Mouse (Mus musculus): ENCODE data around the gene Gm10058. TPM values are rescaled to one million over a fixed set of nuclear protein-coding genes. Genes with fewer than 3 reads are reported as not detected.

The Gm10058 gene
- not detected in 4 replicates for total RNA-seq (2023; ENCODE audit: inconsistent age)

DNA sequence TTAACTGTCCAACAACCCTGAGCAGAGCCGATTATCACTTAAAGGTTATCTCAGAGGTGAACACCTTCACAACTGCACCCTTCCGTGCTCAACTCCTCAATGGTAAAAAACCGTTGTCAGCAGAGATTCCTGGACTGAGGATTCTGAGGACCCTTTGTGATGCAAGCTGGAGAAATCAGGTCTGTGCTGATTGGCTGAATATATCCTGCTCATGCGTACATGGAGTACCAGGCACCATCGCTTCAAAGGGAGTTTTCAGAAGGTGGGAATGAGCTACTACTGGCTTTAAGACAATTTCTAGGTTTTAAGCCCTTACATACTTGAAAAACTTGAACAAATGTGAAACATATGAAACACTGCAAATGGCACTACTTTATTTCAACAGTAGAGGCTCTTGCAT lies at the start of gene Gm10058:
Gm10058 (minus strand) TSS at position 101 of the 400 bp plus-strand sequence.

